Mouse (Mus musculus): ENCODE data around the gene Spem2. TPM values are rescaled to one million over a fixed set of nuclear protein-coding genes. Genes with fewer than 3 reads are reported as not detected.

Spem2 gene
- polyA plus RNA-seq, 1 experiment: not detected

- Histone ChIP-seq H3K9me3 (ENCODE audit: control insufficient read depth, low read length) (peaks cover 9% of the 10 kb centered on the region; the same call in 1 of the 2 replicates), H3K4me3 (replicated peaks) (peak within 1 kb of the TSS; percentile 63), H3K36me3 (ENCODE audit: control insufficient read depth) (no peaks in the 10 kb centered on the region), H3K27me3 (ENCODE audit: control insufficient read depth) (peaks cover 74% of the 10 kb centered on the region), H3K4me1 (ENCODE audit: control insufficient read depth) (peaks cover 24% of the 10 kb centered on the region)
- no peak for TF ChIP-seq GATA1 (IDR thresholded peaks at IDR 0.05; ENCODE audit: low read length)
- TF ChIP-seq TAL1 (IDR thresholded peaks at IDR 0.05; ENCODE audit: low read length): no peak
Observed at GRCm38 (mm10) chr11:69795168-69795982, 22.9 kb downstream of the Spem2 start, which contains the start of gene Chrnb1. Gene Chrnb1, minus strand, starts transcription at chr11:69795943.

GRCm38 (mm10) chr11:69793429-69793828, 24.8 kb downstream of the Spem2 start:
- Histone ChIP-seq H3K36me3 (ENCODE audit: control insufficient read depth) (no peaks in the 10 kb centered on the region), H3K27me3 (ENCODE audit: control insufficient read depth) (peaks cover 59% of the 10 kb centered on the region), H3K4me1 (ENCODE audit: control insufficient read depth) (peaks cover 15% of the 10 kb centered on the region), H3K4me3 (replicated peaks) (no peak overlapping the region), H3K9me3 (ENCODE audit: control insufficient read depth, low read length) (no peaks in the 10 kb centered on the region; the same call in 1 of the 2 replicates)
- TF ChIP-seq GATA1 (IDR thresholded peaks at IDR 0.05; ENCODE audit: low read length) (no peak), TAL1 (IDR thresholded peaks at IDR 0.05; ENCODE audit: low read length) (no peak)

GRCm38 (mm10) chr11:69791420-69791819, 26.8 kb downstream of the Spem2 start:
- Histone ChIP-seq H3K4me1 (ENCODE audit: control insufficient read depth) (peaks cover 15% of the 10 kb centered on the region), H3K9me3 (ENCODE audit: control insufficient read depth, low read length) (no peaks in the 10 kb centered on the region), H3K36me3 (ENCODE audit: control insufficient read depth) (no peaks in the 10 kb centered on the region), H3K4me3 (replicated peaks) (no peak overlapping the region), H3K27me3 (ENCODE audit: control insufficient read depth) (peaks cover 39% of the 10 kb centered on the region)
- TF ChIP-seq TAL1 (IDR thresholded peaks at IDR 0.05; ENCODE audit: low read length) (no peak), GATA1 (IDR thresholded peaks at IDR 0.05; ENCODE audit: low read length) (no peak)

GRCm38 (mm10) chr11:69789431-69789830, 28.8 kb downstream of the Spem2 start:
- Histone ChIP-seq H3K9me3 (ENCODE audit: control insufficient read depth, low read length) (no peaks in the 10 kb centered on the region), H3K4me3 (replicated peaks) (no peak overlapping the region), H3K36me3 (ENCODE audit: control insufficient read depth) (no peaks in the 10 kb centered on the region), H3K4me1 (ENCODE audit: control insufficient read depth) (peaks cover 14% of the 10 kb centered on the region), H3K27me3 (ENCODE audit: control insufficient read depth) (peaks cover 30% of the 10 kb centered on the region)
- TF ChIP-seq TAL1 (IDR thresholded peaks at IDR 0.05; ENCODE audit: low read length): no peak
- no peak for TF ChIP-seq GATA1 (IDR thresholded peaks at IDR 0.05; ENCODE audit: low read length)

GRCm38 (mm10) chr11:69787306-69787705, 31.0 kb downstream of the Spem2 start:
- no peaks in the 10 kb centered on the region for H3K36me3 ChIP-seq (ENCODE audit: control insufficient read depth)
- peaks cover 18% of the 10 kb centered on the region for H3K27me3 ChIP-seq (ENCODE audit: control insufficient read depth)
- peaks cover 19% of the 10 kb centered on the region for H3K4me1 ChIP-seq (ENCODE audit: control insufficient read depth)
- H3K9me3 ChIP-seq (ENCODE audit: control insufficient read depth, low read length): no peaks in the 10 kb centered on the region
- no peak for TF ChIP-seq GATA1 (IDR thresholded peaks at IDR 0.05; ENCODE audit: low read length)
- no peak for TF ChIP-seq TAL1 (IDR thresholded peaks at IDR 0.05; ENCODE audit: low read length)
- no peak overlapping the region for H3K4me3 ChIP-seq (replicated peaks)

GRCm38 (mm10) chr11:69784793-69785272, 33.4 kb downstream of the Spem2 start:
- H3K27me3 ChIP-seq (ENCODE audit: control insufficient read depth): peaks cover 34% of the 10 kb centered on the region
- H3K9me3 ChIP-seq (ENCODE audit: control insufficient read depth, low read length): no peaks in the 10 kb centered on the region
- TF ChIP-seq GATA1 (IDR thresholded peaks at IDR 0.05; ENCODE audit: low read length): no peak
- no peak for TF ChIP-seq TAL1 (IDR thresholded peaks at IDR 0.05; ENCODE audit: low read length)
- H3K4me3 ChIP-seq (replicated peaks): peak overlapping the region; percentile 66
- H3K36me3 ChIP-seq (ENCODE audit: control insufficient read depth): no peaks in the 10 kb centered on the region
- peaks cover 19% of the 10 kb centered on the region for H3K4me1 ChIP-seq (ENCODE audit: control insufficient read depth)

- Histone ChIP-seq H3K9me3 (ENCODE audit: control insufficient read depth, low read length) (no peaks in the 10 kb centered on the region), H3K27me3 (ENCODE audit: control insufficient read depth) (peaks cover 54% of the 10 kb centered on the region), H3K4me3 (replicated peaks) (no peak overlapping the region), H3K4me1 (ENCODE audit: control insufficient read depth) (peaks cover 19% of the 10 kb centered on the region), H3K36me3 (ENCODE audit: control insufficient read depth) (no peaks in the 10 kb centered on the region; the same call in 1 of the 2 replicates)
- no peak for TF ChIP-seq TAL1 (IDR thresholded peaks at IDR 0.05; ENCODE audit: low read length)
- no peak for TF ChIP-seq GATA1 (IDR thresholded peaks at IDR 0.05; ENCODE audit: low read length)
Observed at GRCm38 (mm10) chr11:69781828-69782227, 36.4 kb downstream of the Spem2 start.

GRCm38 (mm10) chr11:69778985-69779384, 39.3 kb downstream of the Spem2 start:
- TF ChIP-seq GATA1 (IDR thresholded peaks at IDR 0.05; ENCODE audit: low read length): no peak
- TF ChIP-seq TAL1 (IDR thresholded peaks at IDR 0.05; ENCODE audit: low read length): no peak
- Histone ChIP-seq H3K4me1 (ENCODE audit: control insufficient read depth) (peaks cover 6% of the 10 kb centered on the region), H3K36me3 (ENCODE audit: control insufficient read depth) (peaks cover 2% of the 10 kb centered on the region; the same call in 1 of the 2 replicates), H3K9me3 (ENCODE audit: control insufficient read depth, low read length) (no peaks in the 10 kb centered on the region), H3K27me3 (ENCODE audit: control insufficient read depth) (peaks cover 58% of the 10 kb centered on the region), H3K4me3 (replicated peaks) (no peak overlapping the region)

GRCm38 (mm10) chr11:69778258-69778982, 39.8 kb downstream of the Spem2 start:
- no peak overlapping the region for H3K4me3 ChIP-seq (replicated peaks)
- TF ChIP-seq TAL1 (IDR thresholded peaks at IDR 0.05; ENCODE audit: low read length): no peak
- no peak for TF ChIP-seq GATA1 (IDR thresholded peaks at IDR 0.05; ENCODE audit: low read length)
- H3K4me1 ChIP-seq (ENCODE audit: control insufficient read depth): peaks cover 6% of the 10 kb centered on the region
- no peaks in the 10 kb centered on the region for H3K9me3 ChIP-seq (ENCODE audit: control insufficient read depth, low read length)
- H3K27me3 ChIP-seq (ENCODE audit: control insufficient read depth): peaks cover 58% of the 10 kb centered on the region
- H3K36me3 ChIP-seq (ENCODE audit: control insufficient read depth): peaks cover 2% of the 10 kb centered on the region; the same call in 1 of the 2 replicates
